ENCODE assay signal across 8 mouse cellular contexts in the genomic region with DNA sequence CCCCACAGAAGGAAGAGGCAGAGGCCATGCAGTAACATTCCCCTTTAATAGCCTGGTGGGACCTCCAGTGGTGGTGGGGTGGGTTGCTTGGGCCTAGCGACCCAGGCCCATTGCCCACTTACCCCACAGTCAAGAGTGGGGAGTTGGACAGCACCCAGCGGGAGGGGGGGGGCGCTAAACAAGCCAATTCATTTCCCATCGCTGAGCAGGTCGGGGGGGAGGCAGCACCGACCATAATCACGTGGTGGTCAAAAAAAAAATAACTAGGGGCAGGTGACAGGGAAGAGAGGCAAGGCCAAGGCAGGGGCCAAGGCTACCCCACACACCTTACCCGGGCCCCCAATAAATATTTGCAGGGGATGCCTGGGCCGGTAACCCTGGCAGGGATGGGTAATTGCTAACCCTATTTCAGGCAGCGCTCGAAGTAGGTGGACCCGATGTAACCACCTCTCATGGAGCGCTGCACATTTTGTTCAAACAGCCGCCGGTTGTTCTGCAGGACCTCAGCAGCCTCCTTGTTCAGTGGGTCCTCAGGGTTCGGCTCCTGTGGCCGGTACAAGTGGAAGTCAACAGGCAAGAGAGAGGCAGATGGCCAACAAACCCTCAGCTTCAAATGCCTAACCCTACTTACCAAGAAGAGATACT. TPM values are rescaled to one million over a fixed set of nuclear protein-coding genes. Genes with fewer than 3 reads are reported as not detected.
DNase-seq lines count a peak whose midpoint lies in the region; ATAC-seq and TF ChIP-seq lines count a peak whose summit lies in the region.

No protein-coding gene starts in this region.

- H3K36me3 ChIP-seq in lung, postnatal 0 days (ENCODE audit: insufficient read depth, low read length): peaks cover 15% of the 10 kb centered on the region; the same call in 1 of the 2 replicates
- peaks cover 42% of the 10 kb centered on the region for H3K36me3 ChIP-seq in hindbrain, embryonic 13.5 days
- H3K36me3 ChIP-seq in midbrain, embryonic 15.5 days (replicated peaks): peaks cover 38% of the 10 kb centered on the region

- H3K4me2 ChIP-seq in lung, postnatal 0 days (replicated peaks; ENCODE audit: low read depth, low read length): no peak overlapping the region
- peak overlapping the region; percentile 95 for H3K4me2 ChIP-seq in hindbrain, embryonic 13.5 days
- peak overlapping the region; percentile 73 for H3K4me2 ChIP-seq in midbrain, embryonic 15.5 days

- TF ChIP-seq CTCF in lung, postnatal 0 days (IDR thresholded peaks at IDR 0.05): no peak

- peak; percentile 77 for DNase-seq in cerebellum, adult 11-12 months
- no peak for DNase-seq in cerebellum, adult 9-10 months
- no peak for DNase-seq in lung, postnatal 0 days (ENCODE audit: low spot score)
- no peak for DNase-seq in lung, adult 18-20 months
- DNase-seq in gastrocnemius, postnatal 10 days: no peak
- DNase-seq in layer of hippocampus, adult 11-12 months (ENCODE audit: low spot score): no peak

- no peak for TF ChIP-seq EP300 in lung, postnatal 0 days (IDR thresholded peaks at IDR 0.05)

- H3K27me3 ChIP-seq in lung, postnatal 0 days (replicated peaks; ENCODE audit: insufficient read depth, low read length): no peaks in the 10 kb centered on the region
- H3K27me3 ChIP-seq in hindbrain, embryonic 13.5 days: no peaks in the 10 kb centered on the region
- no peaks in the 10 kb centered on the region for H3K27me3 ChIP-seq in midbrain, embryonic 15.5 days (replicated peaks)

- 0 out of 2 replicates have a peak overlapping the region, but pooled peaks have one; percentile 86 for H3K9ac ChIP-seq in lung, postnatal 0 days (replicated peaks; ENCODE audit: low read depth)
- peak overlapping the region; percentile 85; the same call in 1 of the 2 replicates for H3K9ac ChIP-seq in hindbrain, embryonic 13.5 days
- H3K9ac ChIP-seq in midbrain, embryonic 15.5 days: no peak overlapping the region

- H3K4me3 ChIP-seq in lung, postnatal 0 days (ENCODE audit: low read depth, low read length): no peak overlapping the region
- peak overlapping the region; percentile 80 for H3K4me3 ChIP-seq in hindbrain, embryonic 13.5 days
- H3K4me3 ChIP-seq in midbrain, embryonic 15.5 days: peak overlapping the region; percentile 62

- no peaks in the 10 kb centered on the region for H3K9me3 ChIP-seq in lung, postnatal 0 days (ENCODE audit: low read length)
- H3K9me3 ChIP-seq in hindbrain, embryonic 13.5 days: no peaks in the 10 kb centered on the region
- no peaks in the 10 kb centered on the region for H3K9me3 ChIP-seq in midbrain, embryonic 15.5 days

- no peak for ATAC-seq in lung, postnatal 0 days
- no peak for ATAC-seq in hindbrain, embryonic 13.5 days (ENCODE audit: low FRiP score)
- no peak; the same call in 1 of the 2 replicates for ATAC-seq in midbrain, embryonic 15.5 days (replicated peaks)

- 76% methylated on average over 17 of the region's 17 CpGs for WGBS in lung, postnatal 0 days
- 88% methylated on average over 17 of the region's 17 CpGs for WGBS in hindbrain, embryonic 13.5 days
- WGBS in midbrain, embryonic 15.5 days: 89% methylated on average over 17 of the region's 17 CpGs

- peaks cover 29% of the 10 kb centered on the region for H3K4me1 ChIP-seq in lung, postnatal 0 days (ENCODE audit: insufficient read depth, low read depth, low read length)
- peaks cover 49% of the 10 kb centered on the region for H3K4me1 ChIP-seq in hindbrain, embryonic 13.5 days (replicated peaks)
- peaks cover 51% of the 10 kb centered on the region for H3K4me1 ChIP-seq in midbrain, embryonic 15.5 days

- peak overlapping the region; percentile 95 for H3K27ac ChIP-seq in lung, postnatal 0 days (ENCODE audit: low read length)
- peak overlapping the region; percentile 95 for H3K27ac ChIP-seq in hindbrain, embryonic 13.5 days
- H3K27ac ChIP-seq in midbrain, embryonic 15.5 days: peak overlapping the region; percentile 95

RNA-seq across cellular contexts. Expression of gene Chmp2a, which starts 0.7 kb away (rescaled TPM):
- polyA plus RNA-seq in lung, postnatal 0 days (2015; fragmentation: Nextera tagmentation; extraction: Ambion mirVana): 254 and 264 TPM in 2 replicates
- 181 and 184 TPM in 2 replicates for polyA plus RNA-seq in hindbrain, embryonic 13.5 days (2015; fragmentation: Nextera tagmentation; extraction: Ambion mirVana)
- polyA plus RNA-seq in midbrain, embryonic 15.5 days (2015; fragmentation: Nextera tagmentation; extraction: Ambion mirVana): 188 TPM in 2 replicates
- 100 to 1,000 TPM; 114 to 123 TPM for total RNA-seq in gastrocnemius, postnatal 10 days (2021)

RNA-seq across cellular contexts. Expression of gene Ube2m, which starts 2.7 kb away (rescaled TPM):
- polyA plus RNA-seq in lung, postnatal 0 days (2015; fragmentation: Nextera tagmentation; extraction: Ambion mirVana): 67.8 and 78.1 TPM in 2 replicates
- 80.3 and 95.9 TPM in 2 replicates for polyA plus RNA-seq in hindbrain, embryonic 13.5 days (2015; fragmentation: Nextera tagmentation; extraction: Ambion mirVana)
- polyA plus RNA-seq in midbrain, embryonic 15.5 days (2015; fragmentation: Nextera tagmentation; extraction: Ambion mirVana): 141 and 162 TPM in 2 replicates
- total RNA-seq in gastrocnemius, postnatal 10 days (2021): 100 to 1,000 TPM; 153 to 168 TPM

RNA-seq across cellular contexts. Expression of gene Mzf1, which starts 19.2 kb away (rescaled TPM):
- polyA plus RNA-seq in lung, postnatal 0 days (2015; fragmentation: Nextera tagmentation; extraction: Ambion mirVana): 2.0 and 2.1 TPM in 2 replicates
- 6.0 and 6.7 TPM in 2 replicates for polyA plus RNA-seq in hindbrain, embryonic 13.5 days (2015; fragmentation: Nextera tagmentation; extraction: Ambion mirVana)
- polyA plus RNA-seq in midbrain, embryonic 15.5 days (2015; fragmentation: Nextera tagmentation; extraction: Ambion mirVana): 10.7 and 11.4 TPM in 2 replicates
- total RNA-seq in gastrocnemius, postnatal 10 days (2021): 1 to 10 TPM; 1.2 to 1.5 TPM

RNA-seq across cellular contexts. Expression of gene Zbtb45, which starts 25.5 kb away (rescaled TPM):
- 11.9 and 12.2 TPM in 2 replicates for polyA plus RNA-seq in lung, postnatal 0 days (2015; fragmentation: Nextera tagmentation; extraction: Ambion mirVana)
- polyA plus RNA-seq in hindbrain, embryonic 13.5 days (2015; fragmentation: Nextera tagmentation; extraction: Ambion mirVana): 37.0 and 37.4 TPM in 2 replicates
- 45.9 and 46.7 TPM in 2 replicates for polyA plus RNA-seq in midbrain, embryonic 15.5 days (2015; fragmentation: Nextera tagmentation; extraction: Ambion mirVana)
- total RNA-seq in gastrocnemius, postnatal 10 days (2021): 1 to 10 TPM; 5.5 to 6.6 TPM

RNA-seq across cellular contexts. Expression of gene Trim28, which starts 36.4 kb away (rescaled TPM):
- polyA plus RNA-seq in lung, postnatal 0 days (2015; fragmentation: Nextera tagmentation; extraction: Ambion mirVana): 85.6 and 87.2 TPM in 2 replicates
- polyA plus RNA-seq in hindbrain, embryonic 13.5 days (2015; fragmentation: Nextera tagmentation; extraction: Ambion mirVana): 216 and 239 TPM in 2 replicates
- 229 and 258 TPM in 2 replicates for polyA plus RNA-seq in midbrain, embryonic 15.5 days (2015; fragmentation: Nextera tagmentation; extraction: Ambion mirVana)
- total RNA-seq in gastrocnemius, postnatal 10 days (2021): 100 to 1,000 TPM; 118 to 161 TPM
